Mouse (Mus musculus) forebrain, embryonic 12.5 days (tissue): ENCODE measurements around the gene Rps21. TPM values are rescaled to one million over a fixed set of nuclear protein-coding genes. Genes with fewer than 3 reads are reported as not detected.

Experiments
- ATAC-seq: fragments of 200-750 bp; cut with Nextera tagmentation; 2 replicates; pipeline ENCODE4 v1.8.0; 2017; ENCODE audit warnings: moderate TSS enrichment; ENCODE audit not compliant: low FRiP score
- H3K27ac ChIP-seq: fragments of 300-500 bp; sonication (generic); 2 replicates; pipeline ENCODE4 v1.5.1; 2016; ENCODE audit warnings: mild to moderate bottlenecking
- H3K27me3 ChIP-seq: fragments of 300-500 bp; sonication (generic); 2 replicates; pipeline ENCODE4 v1.6.1; 2016; ENCODE audit warnings: mild to moderate bottlenecking
- H3K36me3 ChIP-seq: fragments of 300-500 bp; sonication (generic); replicated peaks from 2 replicates; pipeline ENCODE4 v1.6.1; 2016; ENCODE audit warnings: mild to moderate bottlenecking
- H3K4me1 ChIP-seq: fragments of 300-500 bp; sonication (generic); 2 replicates; pipeline ENCODE4 v1.6.1; 2016
- H3K4me2 ChIP-seq: fragments of 300-500 bp; sonication (generic); 2 replicates; pipeline ENCODE4 v1.6.1; 2016; ENCODE audit warnings: mild to moderate bottlenecking, moderate library complexity
- H3K4me3 ChIP-seq: fragments of 300-500 bp; sonication (generic); replicated peaks from 2 replicates; pipeline ENCODE4 v1.5.1; 2016; ENCODE audit warnings: mild to moderate bottlenecking
- H3K9ac ChIP-seq: fragments of 300-500 bp; sonication (generic); 2 replicates; pipeline ENCODE4 v1.6.1; 2016; ENCODE audit warnings: mild to moderate bottlenecking
- H3K9me3 ChIP-seq: fragments of 300-500 bp; sonication (generic); 2 replicates; pipeline ENCODE4 v1.6.1; 2016
- WGBS: fragments of 180-500 bp; shearing (Covaris S2); methylation state at CpG from one replicate; pipeline ENCODE4 v1.1.7; 2016; 5-methylcytosine and 5-hydroxymethylcytosine counted together
- polyA plus RNA-seq: library from polyadenylated mRNA; unstranded; fragments of >200 nt; fragmentation: Nextera tagmentation; extraction: Ambion mirVana; gene quantifications from 2 replicates; pipeline ENCODE4 v1.2.1, GENCODE M21; 2016

Gene Rps21
- polyA plus RNA-seq, 1 experiment from 2014 or later: 488 TPM

GRCm38 (mm10) chr2:180288966-180289365 lies 31.8 kb downstream of the Rps21 start:
- no peaks in the 10 kb centered on the region for H3K4me1 ChIP-seq
- H3K4me3 ChIP-seq: no peak overlapping the region
- WGBS: 64% methylated on average over 11 of the region's 11 CpGs
- H3K9me3 ChIP-seq: no peaks in the 10 kb centered on the region
- H3K4me2 ChIP-seq: no peak overlapping the region
- no peaks in the 10 kb centered on the region for H3K36me3 ChIP-seq
- no peak overlapping the region for H3K9ac ChIP-seq
- no peak for ATAC-seq
- H3K27ac ChIP-seq: no peak overlapping the region
- H3K27me3 ChIP-seq: 0 out of 2 replicates have a peak, but pooled peaks cover 8% of the 10 kb centered on the region

- Histone ChIP-seq H3K27ac (no peak within 1 kb of the TSS), H3K4me3 (no peak within 1 kb of the TSS), H3K4me1 (no peaks in the 10 kb centered on the region), H3K4me2 (no peak within 1 kb of the TSS), H3K36me3 (no peaks in the 10 kb centered on the region), H3K9ac (no peak within 1 kb of the TSS), H3K27me3 (0 out of 2 replicates have a peak, but pooled peaks cover 8% of the 10 kb centered on the region), H3K9me3 (no peaks in the 10 kb centered on the region)
- WGBS: 42% methylated on average over 16 of the region's 16 CpGs
- ATAC-seq: no peak
Measured at GRCm38 (mm10) chr2:180289440-180290108, 32.4 kb downstream of the Rps21 start, which contains the start of gene Rbbp8nl. TSS of gene Rbbp8nl (minus strand) at chr2:180289879.

- H3K36me3 ChIP-seq: no peaks in the 10 kb centered on the region
- 0 out of 2 replicates have a peak, but pooled peaks cover 8% of the 10 kb centered on the region for H3K27me3 ChIP-seq
- WGBS: 66% methylated on average over 6 of the region's 6 CpGs
- no peak for ATAC-seq
- H3K4me3 ChIP-seq: no peak overlapping the region
- H3K9me3 ChIP-seq: no peaks in the 10 kb centered on the region
- H3K27ac ChIP-seq: no peak overlapping the region
- H3K4me2 ChIP-seq: no peak overlapping the region
- no peaks in the 10 kb centered on the region for H3K4me1 ChIP-seq
- H3K9ac ChIP-seq: no peak overlapping the region
Measured at GRCm38 (mm10) chr2:180290503-180290902, 33.3 kb downstream of the Rps21 start.

DNA sequence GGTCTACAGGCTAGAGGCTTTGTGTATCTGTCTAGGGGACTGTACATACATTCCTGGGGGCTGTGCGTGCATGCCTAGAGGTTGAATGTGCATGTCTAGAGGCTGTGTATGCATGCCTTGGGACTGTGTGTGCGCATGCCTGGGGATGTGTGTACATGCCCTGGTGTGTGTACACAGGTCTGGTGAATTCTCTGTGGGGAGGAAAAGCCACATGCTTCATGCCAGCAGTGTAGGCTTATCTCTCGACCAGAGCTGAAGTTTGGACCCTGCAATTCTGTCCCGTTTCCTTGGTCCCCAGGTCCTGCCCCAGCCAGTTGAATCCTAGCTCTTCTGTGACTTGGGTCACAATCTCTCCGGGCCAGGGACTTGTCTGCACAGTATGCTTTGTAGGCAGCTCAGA lies 34.4 kb downstream of the Rps21 start:
- WGBS: 90% methylated on average over 5 of the region's 5 CpGs
- Histone ChIP-seq H3K27me3 (0 out of 2 replicates have a peak, but pooled peaks cover 8% of the 10 kb centered on the region), H3K4me1 (no peaks in the 10 kb centered on the region), H3K27ac (no peak overlapping the region), H3K9me3 (no peaks in the 10 kb centered on the region), H3K9ac (no peak overlapping the region), H3K4me3 (no peak overlapping the region), H3K36me3 (no peaks in the 10 kb centered on the region), H3K4me2 (no peak overlapping the region)
- no peak for ATAC-seq

- H3K4me2 ChIP-seq: no peak overlapping the region
- 79% methylated on average over 4 of the region's 4 CpGs for WGBS
- H3K4me1 ChIP-seq: no peaks in the 10 kb centered on the region
- no peaks in the 10 kb centered on the region for H3K9me3 ChIP-seq
- 0 out of 2 replicates have a peak, but pooled peaks cover 8% of the 10 kb centered on the region for H3K27me3 ChIP-seq
- H3K36me3 ChIP-seq: no peaks in the 10 kb centered on the region
- no peak overlapping the region for H3K9ac ChIP-seq
- ATAC-seq: no peak
- no peak overlapping the region for H3K4me3 ChIP-seq
- H3K27ac ChIP-seq: no peak overlapping the region
Measured at GRCm38 (mm10) chr2:180292026-180292425, 34.8 kb downstream of the Rps21 start.

GRCm38 (mm10) chr2:180292906-180293305 lies 35.7 kb downstream of the Rps21 start:
- no peak for ATAC-seq
- Histone ChIP-seq H3K4me2 (no peak overlapping the region), H3K27me3 (0 out of 2 replicates have a peak, but pooled peaks cover 8% of the 10 kb centered on the region), H3K27ac (no peak overlapping the region), H3K4me1 (no peaks in the 10 kb centered on the region), H3K9ac (no peak overlapping the region), H3K4me3 (no peak overlapping the region), H3K9me3 (no peaks in the 10 kb centered on the region), H3K36me3 (no peaks in the 10 kb centered on the region)
- WGBS: 82% methylated on average over 8 of the region's 8 CpGs

DNA sequence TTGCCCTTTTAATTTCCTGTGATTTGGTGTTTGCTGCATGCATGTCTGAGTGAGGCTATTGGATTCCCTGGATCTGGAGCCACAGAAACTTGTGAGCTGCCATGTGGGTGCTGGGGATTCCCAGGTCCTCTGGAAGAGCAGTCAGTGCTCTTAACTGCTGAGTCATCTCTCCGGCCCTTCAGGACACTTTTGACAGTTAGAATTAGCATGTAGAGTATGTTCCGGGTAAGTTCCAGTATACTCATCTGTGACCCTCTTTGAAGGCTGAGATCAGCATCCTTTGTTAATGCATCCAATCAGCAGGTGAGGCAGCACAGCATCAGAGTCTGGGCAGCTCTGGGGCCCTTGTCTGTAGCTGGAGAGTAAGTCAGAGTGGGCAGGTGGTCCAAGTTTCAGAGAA lies 43.1 kb downstream of the Rps21 start:
- ATAC-seq: no peak
- Histone ChIP-seq H3K9ac (no peak overlapping the region), H3K27me3 (no peaks in the 10 kb centered on the region), H3K4me2 (no peak overlapping the region), H3K9me3 (no peaks in the 10 kb centered on the region), H3K4me1 (no peaks in the 10 kb centered on the region), H3K4me3 (no peak overlapping the region), H3K27ac (no peak overlapping the region), H3K36me3 (no peaks in the 10 kb centered on the region)
- 84% methylated on average over 2 of the region's 2 CpGs for WGBS

GRCm38 (mm10) chr2:180300771-180301170 lies 43.6 kb downstream of the Rps21 start:
- no peak overlapping the region for H3K27ac ChIP-seq
- WGBS: 73% methylated on average over 5 of the region's 5 CpGs

GRCm38 (mm10) chr2:180302201-180302600 lies 45.0 kb downstream of the Rps21 start:
- Histone ChIP-seq H3K4me2 (no peak overlapping the region), H3K9me3 (no peaks in the 10 kb centered on the region), H3K4me1 (no peaks in the 10 kb centered on the region), H3K27ac (no peak overlapping the region), H3K4me3 (no peak overlapping the region), H3K36me3 (no peaks in the 10 kb centered on the region), H3K27me3 (no peaks in the 10 kb centered on the region), H3K9ac (no peak overlapping the region)
- no peak for ATAC-seq
- WGBS: 85% methylated on average over 4 of the region's 4 CpGs

More at GRCm38 (mm10) chr2:180300771-180301170, 43.6 kb downstream of the Rps21 start:
- H3K27me3 ChIP-seq: no peaks in the 10 kb centered on the region
- H3K9ac ChIP-seq: no peak overlapping the region
- no peak for ATAC-seq
- no peak overlapping the region for H3K4me3 ChIP-seq
- H3K36me3 ChIP-seq: no peaks in the 10 kb centered on the region
- H3K4me2 ChIP-seq: no peak overlapping the region
- no peaks in the 10 kb centered on the region for H3K4me1 ChIP-seq
- H3K9me3 ChIP-seq: no peaks in the 10 kb centered on the region

- Histone ChIP-seq H3K4me3 (no peak overlapping the region), H3K4me2 (no peak overlapping the region), H3K4me1 (no peaks in the 10 kb centered on the region), H3K9me3 (no peaks in the 10 kb centered on the region), H3K36me3 (no peaks in the 10 kb centered on the region), H3K9ac (no peak overlapping the region), H3K27me3 (no peaks in the 10 kb centered on the region), H3K27ac (no peak overlapping the region)
- WGBS: 90% methylated on average over 12 of the region's 12 CpGs
- no peak for ATAC-seq
Measured at GRCm38 (mm10) chr2:180303468-180303867, 46.3 kb downstream of the Rps21 start.

GRCm38 (mm10) chr2:180304554-180304953 lies 47.4 kb downstream of the Rps21 start:
- no peaks in the 10 kb centered on the region for H3K9me3 ChIP-seq
- no peaks in the 10 kb centered on the region for H3K27me3 ChIP-seq
- H3K27ac ChIP-seq: no peak overlapping the region
- WGBS: 59% methylated on average over 4 of the region's 4 CpGs
- no peaks in the 10 kb centered on the region for H3K4me1 ChIP-seq
- no peak overlapping the region for H3K4me2 ChIP-seq
- H3K4me3 ChIP-seq: no peak overlapping the region
- no peaks in the 10 kb centered on the region for H3K36me3 ChIP-seq
- no peak overlapping the region for H3K9ac ChIP-seq
- no peak for ATAC-seq

GRCm38 (mm10) chr2:180305490-180305889 lies 48.3 kb downstream of the Rps21 start:
- no peak overlapping the region for H3K4me2 ChIP-seq
- H3K4me3 ChIP-seq: no peak overlapping the region
- H3K36me3 ChIP-seq: no peaks in the 10 kb centered on the region
- 86% methylated on average over 3 of the region's 3 CpGs for WGBS
- no peak overlapping the region for H3K9ac ChIP-seq
- H3K27me3 ChIP-seq: no peaks in the 10 kb centered on the region
- ATAC-seq: no peak
- no peak overlapping the region for H3K27ac ChIP-seq
- H3K9me3 ChIP-seq: no peaks in the 10 kb centered on the region
- no peaks in the 10 kb centered on the region for H3K4me1 ChIP-seq

DNA sequence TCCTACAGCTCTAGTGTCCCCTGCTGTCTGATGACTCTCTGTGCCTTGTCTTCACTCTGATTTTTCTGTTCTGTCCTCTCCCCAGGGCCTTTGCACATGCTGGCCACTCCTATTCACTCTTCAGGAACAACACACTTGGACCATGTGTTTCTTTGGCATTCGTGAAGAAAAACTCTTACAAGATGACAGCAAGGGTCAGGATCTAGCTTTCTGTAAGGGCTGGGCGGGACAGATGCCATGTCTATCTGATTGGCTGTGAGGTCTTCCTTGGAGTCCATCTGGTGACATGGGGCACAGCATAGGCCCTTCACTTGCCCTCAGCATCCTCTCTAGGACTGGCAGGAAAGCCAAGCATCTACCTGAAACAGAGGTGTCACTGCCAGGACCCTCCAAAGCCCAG lies 48.8 kb downstream of the Rps21 start:
- H3K4me2 ChIP-seq: no peak overlapping the region
- no peak for ATAC-seq
- H3K4me1 ChIP-seq: no peaks in the 10 kb centered on the region
- H3K9me3 ChIP-seq: no peaks in the 10 kb centered on the region
- no peak overlapping the region for H3K27ac ChIP-seq
- no peak overlapping the region for H3K9ac ChIP-seq
- WGBS: 82% methylated on average over 2 of the region's 2 CpGs
- no peaks in the 10 kb centered on the region for H3K36me3 ChIP-seq
- no peak overlapping the region for H3K4me3 ChIP-seq
- H3K27me3 ChIP-seq: no peaks in the 10 kb centered on the region
